Mouse (Mus musculus) midbrain, postnatal 0 days (tissue): Measurements from ENCODE around the gene Nudt2. TPM values are rescaled to one million over a fixed set of nuclear protein-coding genes. Genes with fewer than 3 reads are reported as not detected.

Experiments used
- ATAC-seq: fragments of 200-750 bp; cut with Nextera tagmentation; 2 replicates; pipeline ENCODE4 v1.8.0; 2017; ENCODE audit warnings: moderate number of reproducible peaks, mild to moderate bottlenecking, moderate TSS enrichment, moderate library complexity; ENCODE audit not compliant: low FRiP score
- DNase-seq: peaks from one replicate; pipeline ENCODE4 v3.0.0-alpha.2; 2015; ENCODE audit warnings: low spot score
- H3K27ac ChIP-seq: fragments of 300-500 bp; sonication (generic); 2 replicates; pipeline ENCODE4 v1.5.1; 2014; ENCODE audit warnings: low read depth, mild to moderate bottlenecking, low read length, mixed read lengths
- H3K27me3 ChIP-seq: fragments of 300-500 bp; sonication (generic); 2 replicates; pipeline ENCODE4 v1.6.1; 2014; ENCODE audit warnings: low read length, control low read depth, mixed read lengths; ENCODE audit not compliant: insufficient read depth
- H3K36me3 ChIP-seq: fragments of 300-500 bp; sonication (generic); 2 replicates; pipeline ENCODE4 v1.6.1; 2014; ENCODE audit warnings: low read length, control low read depth, mixed read lengths; ENCODE audit not compliant: insufficient read depth
- H3K4me1 ChIP-seq: fragments of 300-500 bp; sonication (generic); 2 replicates; pipeline ENCODE4 v1.6.1; 2014; ENCODE audit warnings: mild to moderate bottlenecking, control low read depth, antibody characterized with exemption, low read length, mixed read lengths; ENCODE audit not compliant: insufficient read depth
- H3K4me2 ChIP-seq: fragments of 300-500 bp; sonication (generic); 2 replicates; pipeline ENCODE4 v1.6.1; 2014; ENCODE audit warnings: low read depth, mild to moderate bottlenecking, low read length, mixed read lengths; ENCODE audit not compliant: poor library complexity, severe bottlenecking
- H3K4me3 ChIP-seq: fragments of 300-500 bp; sonication (generic); 2 replicates; pipeline ENCODE4 v1.5.1; 2014; ENCODE audit warnings: low read depth, mild to moderate bottlenecking, low read length, moderate library complexity
- H3K9ac ChIP-seq: fragments of 300-500 bp; sonication (generic); replicated peaks from 2 replicates; pipeline ENCODE4 v1.6.1; 2014; ENCODE audit warnings: mild to moderate bottlenecking, low read length, moderate library complexity, mixed read lengths; ENCODE audit not compliant: poor library complexity, severe bottlenecking
- H3K9me3 ChIP-seq: fragments of 300-500 bp; sonication (generic); 2 replicates; pipeline ENCODE4 v1.6.1; 2016; ENCODE audit warnings: low read length, control low read depth
- CTCF ChIP-seq: IDR thresholded peaks from 2 replicates; pipeline ENCODE4 v1.5.1; 2016; ENCODE audit warnings: antibody characterized with exemption, mild to moderate bottlenecking
- WGBS: fragments of 180-500 bp; shearing (Covaris S2); extraction: QIAGEN DNeasy Blood & Tissue Kit; methylation state at CpG from one replicate; pipeline ENCODE4 v1.1.7; 2014; 5-methylcytosine and 5-hydroxymethylcytosine counted together
- polyA plus RNA-seq: library from polyadenylated mRNA; unstranded; fragments of >200 nt; fragmentation: Nextera tagmentation; extraction: Ambion mirVana; gene quantifications from 2 replicates; pipeline ENCODE4 v1.2.1, GENCODE M21; 2015
- total RNA-seq: library from RNA; depleted of rRNA; stranded (reverse); fragments of >200 nt; gene quantifications from 2 replicates; pipeline ENCODE4 v1.2.3, GENCODE M21; 2014

The Nudt2 gene
- total and polyA plus RNA-seq, 2 experiments from 2014 or later = 41.0 to 70.7 TPM

DNA sequence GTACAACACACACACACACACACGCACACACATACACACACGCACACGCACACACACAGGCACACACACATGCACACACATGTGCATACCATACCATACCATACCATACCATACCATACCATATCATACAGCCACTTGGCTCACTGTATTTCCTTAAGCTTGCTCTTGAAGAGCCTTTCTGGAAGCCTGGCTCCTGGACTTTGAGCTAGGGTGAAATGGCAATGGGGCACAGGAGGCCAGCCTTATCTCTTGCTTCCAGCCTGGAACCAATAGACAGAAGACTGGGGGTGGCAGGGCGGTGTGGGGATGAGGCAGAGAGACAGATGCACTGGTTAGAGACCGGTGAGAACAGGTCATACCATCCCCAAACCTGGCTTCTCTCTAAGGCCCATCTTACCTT lies 54.2 kb downstream of the Nudt2 start:
- TF ChIP-seq CTCF = no peak
- Histone ChIP-seq H3K27ac (no peak overlapping the region), H3K4me3 (no peak overlapping the region), H3K27me3 (no peaks in the 10 kb centered on the region), H3K4me1 (no peaks in the 10 kb centered on the region), H3K4me2 (no peak overlapping the region), H3K36me3 (peaks cover 21% of the 10 kb centered on the region), H3K9me3 (no peaks in the 10 kb centered on the region), H3K9ac (no peak overlapping the region)
- no peak for ATAC-seq
- no peak for DNase-seq
- 95% methylated on average over 5 of the region's 5 CpGs for WGBS

DNA sequence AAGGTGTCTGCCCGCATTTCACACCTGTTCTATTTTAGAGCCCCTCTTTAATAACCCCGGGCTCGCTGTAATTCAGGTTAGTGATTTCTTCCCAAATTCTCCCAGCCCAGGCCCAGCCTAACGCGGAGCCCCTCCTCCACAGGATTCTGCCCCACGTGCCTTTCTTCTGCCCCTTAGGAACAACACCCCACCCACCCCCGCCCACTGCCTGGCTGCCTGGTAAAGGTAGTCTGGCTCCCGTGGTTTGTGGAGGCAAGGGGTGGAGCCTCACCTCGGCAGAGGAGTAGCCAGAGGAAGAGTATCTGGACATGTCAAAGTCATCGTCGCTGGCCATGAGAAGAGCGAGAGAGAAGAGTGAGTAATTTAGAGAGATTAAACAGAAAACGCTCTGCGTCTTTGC lies 55.7 kb downstream of the Nudt2 start:
- no peak for DNase-seq
- no peak for ATAC-seq
- TF ChIP-seq CTCF = no peak
- Histone ChIP-seq H3K27me3 (no peaks in the 10 kb centered on the region), H3K4me3 (no peak overlapping the region), H3K9ac (no peak overlapping the region), H3K27ac (no peak overlapping the region), H3K4me2 (no peak overlapping the region), H3K4me1 (no peaks in the 10 kb centered on the region), H3K9me3 (no peaks in the 10 kb centered on the region), H3K36me3 (peaks cover 22% of the 10 kb centered on the region)
- WGBS = 51% methylated on average over 14 of the region's 14 CpGs

GRCm38 (mm10) chr4:41522136-41522535 lies 57.2 kb downstream of the Nudt2 start:
- Histone ChIP-seq H3K27ac (no peak overlapping the region), H3K9ac (no peak overlapping the region), H3K27me3 (no peaks in the 10 kb centered on the region), H3K4me3 (no peak overlapping the region), H3K4me1 (no peaks in the 10 kb centered on the region), H3K9me3 (no peaks in the 10 kb centered on the region), H3K4me2 (no peak overlapping the region), H3K36me3 (peaks cover 22% of the 10 kb centered on the region)
- ATAC-seq (no peak), DNase-seq (no peak)
- 72% methylated on average over 6 of the region's 6 CpGs for WGBS
- TF ChIP-seq CTCF = no peak

GRCm38 (mm10) chr4:41522788-41523187 lies 57.8 kb downstream of the Nudt2 start:
- Histone ChIP-seq H3K36me3 (peaks cover 22% of the 10 kb centered on the region), H3K27me3 (no peaks in the 10 kb centered on the region), H3K9ac (no peak overlapping the region), H3K9me3 (no peaks in the 10 kb centered on the region), H3K4me1 (peaks cover 2% of the 10 kb centered on the region; the same call in 1 of the 2 replicates), H3K4me2 (no peak overlapping the region), H3K27ac (no peak overlapping the region), H3K4me3 (no peak overlapping the region)
- no peak for ATAC-seq
- peak; percentile 71 for DNase-seq
- TF ChIP-seq CTCF = peak; percentile 87
- WGBS = 61% methylated on average over 5 of the region's 5 CpGs

GRCm38 (mm10) chr4:41523839-41524238 lies 58.9 kb downstream of the Nudt2 start:
- no peak for ATAC-seq

DNA sequence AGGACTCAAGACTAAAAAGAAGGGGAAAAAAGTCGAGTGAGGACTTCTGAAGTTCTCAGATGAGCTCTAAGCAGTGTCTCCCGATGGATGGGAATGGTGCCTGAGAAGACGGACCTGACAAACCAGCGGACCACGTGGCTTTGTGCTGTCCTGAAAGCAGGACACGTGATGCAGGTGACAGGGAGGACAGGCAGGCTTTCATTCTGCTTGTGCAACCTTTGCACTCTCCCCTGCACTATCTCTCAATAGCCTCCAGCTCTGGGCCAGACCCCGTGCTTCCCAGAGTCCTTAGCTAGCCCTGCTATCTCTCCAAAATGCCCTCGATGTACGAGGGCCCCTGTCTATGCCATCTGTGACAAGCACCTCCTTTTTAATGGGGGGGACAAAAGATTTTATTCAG lies 59.9 kb downstream of the Nudt2 start:
- DNase-seq (no peak), ATAC-seq (no peak)
- Histone ChIP-seq H3K4me1 (peaks cover 5% of the 10 kb centered on the region; the same call in 1 of the 2 replicates), H3K36me3 (peaks cover 21% of the 10 kb centered on the region), H3K4me3 (no peak overlapping the region), H3K9me3 (no peaks in the 10 kb centered on the region), H3K27ac (no peak overlapping the region), H3K27me3 (no peaks in the 10 kb centered on the region), H3K4me2 (no peak overlapping the region), H3K9ac (no peak overlapping the region)
- TF ChIP-seq CTCF = no peak
- 75% methylated on average over 9 of the region's 9 CpGs for whole genome bisulfite sequencing

More at GRCm38 (mm10) chr4:41523839-41524238, 58.9 kb downstream of the Nudt2 start:
- H3K4me1 ChIP-seq = peaks cover 5% of the 10 kb centered on the region; the same call in 1 of the 2 replicates
- H3K36me3 ChIP-seq = peaks cover 22% of the 10 kb centered on the region
- no peak overlapping the region for H3K4me2 ChIP-seq
- no peak for TF ChIP-seq CTCF
- H3K27me3 ChIP-seq = no peaks in the 10 kb centered on the region
- 86% methylated on average over 7 of the region's 7 CpGs for WGBS
- H3K9ac ChIP-seq = no peak overlapping the region
- no peak overlapping the region for H3K27ac ChIP-seq
- DNase-seq = no peak
- H3K4me3 ChIP-seq = no peak overlapping the region
- H3K9me3 ChIP-seq = no peaks in the 10 kb centered on the region
